Mouse (Mus musculus) spleen, adult 2 months (tissue): Measurements from ENCODE around the gene Ptp4a2. TPM values are rescaled to one million over a fixed set of nuclear protein-coding genes. Genes with fewer than 3 reads are reported as not detected.

Experiments
- DNase-seq, 2 experiments: peaks; one replicate each; pipeline versions ENCODE4 v3.0.0 to v3.0.0-alpha.2; 2012 to 2021; ENCODE audit warnings: low spot score in 2 of 2, low read depth in 1 of 2
- H3K27ac ChIP-seq: fragments of 200-500 bp; 2 replicates; pipeline ENCODE4 v1.5.1; 2012; ENCODE audit warnings: low read length, inconsistent platforms; ENCODE audit not compliant: insufficient read depth
- H3K27me3 ChIP-seq: fragments of 200-500 bp; 2 replicates; pipeline ENCODE4 v1.6.1; 2012; ENCODE audit warnings: mild to moderate bottlenecking, moderate library complexity, low read length, inconsistent platforms; ENCODE audit not compliant: control insufficient read depth, insufficient read depth
- H3K36me3 ChIP-seq: fragments of 200-500 bp; 2 replicates; pipeline ENCODE4 v1.6.1; 2012; ENCODE audit warnings: mild to moderate bottlenecking, low read length, inconsistent platforms; ENCODE audit not compliant: control insufficient read depth, insufficient read depth
- H3K4me1 ChIP-seq: fragments of 200-500 bp; 2 replicates; pipeline ENCODE4 v1.6.1; 2011; ENCODE audit warnings: inconsistent platforms; ENCODE audit not compliant: control insufficient read depth, insufficient read depth, insufficient read length
- H3K4me3 ChIP-seq: fragments of 200-500 bp; 2 replicates; pipeline ENCODE4 v1.5.1; 2011; ENCODE audit warnings: mild to moderate bottlenecking, inconsistent platforms; ENCODE audit not compliant: insufficient read depth, insufficient read length; ENCODE audit errors: extremely low read depth
- CTCF ChIP-seq: fragments of 200-500 bp; IDR thresholded peaks from 2 replicates; pipeline ENCODE4 v1.5.1; 2011; ENCODE audit warnings: mild to moderate bottlenecking, inconsistent platforms; ENCODE audit not compliant: insufficient read depth, insufficient read length, insufficient replicate concordance; ENCODE audit errors: extremely low read depth
- POLR2A ChIP-seq: fragments of 200-500 bp; IDR thresholded peaks from 2 replicates; pipeline ENCODE4 v1.6.1; 2011; ENCODE audit warnings: low read depth, low read length, inconsistent platforms
- WGBS: fragments of 180-500 bp; shearing (Covaris S2); methylation state at CpG from one replicate; pipeline ENCODE4 v1.1.7; 2018; 5-methylcytosine and 5-hydroxymethylcytosine counted together
- polyA plus RNA-seq: library from polyadenylated mRNA; depleted of rRNA; stranded (reverse); fragments of >200 nt; gene quantifications from 2 replicates; pipeline ENCODE4 v1.2.3, GENCODE M21; 2012

Ptp4a2 gene
- polyA plus RNA-seq, 1 experiment: 51.1 TPM

GRCm38 (mm10) chr4:129788693-129789092, 22.3 kb upstream of the Ptp4a2 start:
- peak; percentile 54 to 68 for DNase-seq
- TF ChIP-seq POLR2A (no peak), CTCF (no peak)
- peak overlapping the region; percentile 63 for H3K27ac ChIP-seq
- no peak overlapping the region for H3K4me3 ChIP-seq
- 36% methylated on average over 8 of the region's 8 CpGs for WGBS
- H3K27me3 ChIP-seq: no peaks in the 10 kb centered on the region
- peaks cover 5% of the 10 kb centered on the region; the same call in 1 of the 2 replicates for H3K4me1 ChIP-seq
- H3K36me3 ChIP-seq: no peaks in the 10 kb centered on the region

- TF ChIP-seq CTCF (no peak), POLR2A (no peak)
- Histone ChIP-seq H3K27me3 (no peaks in the 10 kb centered on the region), H3K4me3 (no peak overlapping the region), H3K36me3 (no peaks in the 10 kb centered on the region), H3K4me1 (peaks cover 10% of the 10 kb centered on the region; the same call in 1 of the 2 replicates), H3K27ac (peak overlapping the region; percentile 28; the same call in 1 of the 2 replicates)
- 65% methylated on average over 2 of the region's 2 CpGs for WGBS
- DNase-seq: no peak
Measured at GRCm38 (mm10) chr4:129789635-129790034, 21.4 kb upstream of the Ptp4a2 start.

- no peak for DNase-seq
- no peaks in the 10 kb centered on the region for H3K27me3 ChIP-seq
- peaks cover 10% of the 10 kb centered on the region; the same call in 1 of the 2 replicates for H3K4me1 ChIP-seq
- no peak for TF ChIP-seq POLR2A
- TF ChIP-seq CTCF: no peak
- 47% methylated on average over 3 of the region's 3 CpGs for WGBS
- H3K36me3 ChIP-seq: no peaks in the 10 kb centered on the region
- H3K4me3 ChIP-seq: no peak overlapping the region
- H3K27ac ChIP-seq: no peak overlapping the region
Measured at GRCm38 (mm10) chr4:129790475-129790874, 20.5 kb upstream of the Ptp4a2 start.

GRCm38 (mm10) chr4:129791399-129791798, 19.6 kb upstream of the Ptp4a2 start:
- Histone ChIP-seq H3K27ac (no peak overlapping the region), H3K4me1 (peaks cover 10% of the 10 kb centered on the region; the same call in 1 of the 2 replicates)
- DNase-seq: no peak

GRCm38 (mm10) chr4:129792666-129793202, 18.3 kb upstream of the Ptp4a2 start:
- H3K27me3 ChIP-seq: no peaks in the 10 kb centered on the region
- no peak for DNase-seq
- H3K4me3 ChIP-seq: no peak overlapping the region
- 83% methylated on average over 7 of the region's 7 CpGs for WGBS
- H3K4me1 ChIP-seq: peaks cover 10% of the 10 kb centered on the region; the same call in 1 of the 2 replicates
- H3K36me3 ChIP-seq: no peaks in the 10 kb centered on the region
- TF ChIP-seq CTCF (no peak), POLR2A (no peak)
- H3K27ac ChIP-seq: no peak overlapping the region

More at GRCm38 (mm10) chr4:129791399-129791798, 19.6 kb upstream of the Ptp4a2 start:
- H3K36me3 ChIP-seq: no peaks in the 10 kb centered on the region
- TF ChIP-seq CTCF: no peak
- TF ChIP-seq POLR2A: no peak
- no peaks in the 10 kb centered on the region for H3K27me3 ChIP-seq
- WGBS: 63% methylated on average over 1 of the region's 1 CpGs
- no peak overlapping the region for H3K4me3 ChIP-seq

GRCm38 (mm10) chr4:129793713-129794329, 17.2 kb upstream of the Ptp4a2 start:
- Histone ChIP-seq H3K27ac (peak overlapping the region; percentile 12), H3K4me1 (peaks cover 10% of the 10 kb centered on the region; the same call in 1 of the 2 replicates)
- DNase-seq: peak; percentile 31 to 73

GRCm38 (mm10) chr4:129795151-129795860, 15.7 kb upstream of the Ptp4a2 start:
- WGBS: 78% methylated on average over 17 of the region's 17 CpGs
- H3K27me3 ChIP-seq: no peaks in the 10 kb centered on the region
- H3K36me3 ChIP-seq: no peaks in the 10 kb centered on the region
- DNase-seq: no peak
- TF ChIP-seq CTCF (no peak), POLR2A (no peak)
- no peak overlapping the region for H3K4me3 ChIP-seq
- H3K4me1 ChIP-seq: peaks cover 7% of the 10 kb centered on the region; the same call in 1 of the 2 replicates
- H3K27ac ChIP-seq: peak overlapping the region; percentile 21; the same call in 1 of the 2 replicates

More at GRCm38 (mm10) chr4:129793713-129794329, 17.2 kb upstream of the Ptp4a2 start:
- 29% methylated on average over 5 of the region's 5 CpGs for WGBS
- Histone ChIP-seq H3K36me3 (no peaks in the 10 kb centered on the region), H3K4me3 (no peak overlapping the region), H3K27me3 (no peaks in the 10 kb centered on the region)
- TF ChIP-seq CTCF: no peak
- TF ChIP-seq POLR2A: no peak
